Mouse (Mus musculus): ENCODE results near the gene Nkx2-3. TPM values are rescaled to one million over a fixed set of nuclear protein-coding genes. Genes with fewer than 3 reads are reported as not detected.
A peak's percentile ranks its signal among the peaks of the same experiment; 100 is the strongest.

Nkx2-3 gene
- polyA plus RNA-seq, 1 experiment from 2014 or later = 31.4 TPM

- peaks cover 86% of the 10 kb centered on the region for H3K27me3 ChIP-seq (replicated peaks)
- WGBS = 37% methylated on average over 5 of the region's 5 CpGs
Observed at GRCm38 (mm10) chr19:43596981-43597380, 15.1 kb upstream of the Nkx2-3 start.

GRCm38 (mm10) chr19:43598741-43599660 lies 13.1 kb upstream of the Nkx2-3 start:
- 9% methylated on average over 24 of the region's 25 CpGs for WGBS
- H3K4me2 ChIP-seq = peak overlapping the region; percentile 37
- H3K27ac ChIP-seq = 0 out of 2 replicates have a peak overlapping the region, but pooled peaks have one; percentile 28
- H3K27me3 ChIP-seq (replicated peaks) = peaks cover 92% of the 10 kb centered on the region
- ATAC-seq (ENCODE audit: insufficient read depth, low FRiP score, low read depth) = no peak
- no peaks in the 10 kb centered on the region for H3K9me3 ChIP-seq
- H3K4me1 ChIP-seq = peaks cover 20% of the 10 kb centered on the region; the same call in 1 of the 2 replicates
- H3K4me3 ChIP-seq (replicated peaks) = 0 out of 2 replicates have a peak overlapping the region, but pooled peaks have one; percentile 7
- no peak overlapping the region for H3K9ac ChIP-seq
- H3K36me3 ChIP-seq = no peaks in the 10 kb centered on the region

More at GRCm38 (mm10) chr19:43596981-43597380, 15.1 kb upstream of the Nkx2-3 start:
- Histone ChIP-seq H3K4me3 (replicated peaks) (no peak overlapping the region), H3K4me1 (peaks cover 20% of the 10 kb centered on the region; the same call in 1 of the 2 replicates), H3K27ac (no peak overlapping the region), H3K9ac (no peak overlapping the region), H3K4me2 (no peak overlapping the region), H3K9me3 (no peaks in the 10 kb centered on the region), H3K36me3 (no peaks in the 10 kb centered on the region)
- no peak for ATAC-seq (ENCODE audit: insufficient read depth, low FRiP score, low read depth)

- Histone ChIP-seq H3K4me1 (peaks cover 20% of the 10 kb centered on the region; the same call in 1 of the 2 replicates), H3K4me2 (peak overlapping the region; percentile 37), H3K9me3 (no peaks in the 10 kb centered on the region), H3K4me3 (replicated peaks) (0 out of 2 replicates have a peak overlapping the region, but pooled peaks have one; percentile 7), H3K36me3 (no peaks in the 10 kb centered on the region), H3K27me3 (replicated peaks) (peaks cover 97% of the 10 kb centered on the region), H3K9ac (no peak overlapping the region), H3K27ac (peak overlapping the region; percentile 28; the same call in 1 of the 2 replicates)
- no peak for ATAC-seq (ENCODE audit: insufficient read depth, low FRiP score, low read depth)
- 1% methylated on average over 27 of the region's 27 CpGs for WGBS
Observed at GRCm38 (mm10) chr19:43599776-43600544, 12.2 kb upstream of the Nkx2-3 start.

- no peaks in the 10 kb centered on the region for H3K9me3 ChIP-seq
- H3K36me3 ChIP-seq = no peaks in the 10 kb centered on the region
- no peak for ATAC-seq (ENCODE audit: insufficient read depth, low FRiP score, low read depth)
- H3K9ac ChIP-seq = no peak overlapping the region
- 8% methylated on average over 33 of the region's 33 CpGs for WGBS
- H3K4me1 ChIP-seq = peaks cover 20% of the 10 kb centered on the region; the same call in 1 of the 2 replicates
- H3K4me2 ChIP-seq = peak overlapping the region; percentile 23; the same call in 1 of the 2 replicates
- no peak overlapping the region for H3K4me3 ChIP-seq (replicated peaks)
- no peak overlapping the region for H3K27ac ChIP-seq
- H3K27me3 ChIP-seq (replicated peaks) = peaks cover 97% of the 10 kb centered on the region
Observed at GRCm38 (mm10) chr19:43600545-43601331, 11.4 kb upstream of the Nkx2-3 start.

GRCm38 (mm10) chr19:43601440-43601839 lies 10.7 kb upstream of the Nkx2-3 start:
- ATAC-seq (ENCODE audit: insufficient read depth, low FRiP score, low read depth) = no peak
- H3K9me3 ChIP-seq = no peaks in the 10 kb centered on the region
- H3K4me1 ChIP-seq = peaks cover 20% of the 10 kb centered on the region; the same call in 1 of the 2 replicates
- no peak overlapping the region for H3K9ac ChIP-seq
- no peaks in the 10 kb centered on the region for H3K36me3 ChIP-seq
- H3K4me2 ChIP-seq = peak overlapping the region; percentile 23; the same call in 1 of the 2 replicates
- H3K27me3 ChIP-seq (replicated peaks) = peaks cover 97% of the 10 kb centered on the region
- H3K4me3 ChIP-seq (replicated peaks) = no peak overlapping the region
- WGBS = 10% methylated on average over 27 of the region's 27 CpGs
- no peak overlapping the region for H3K27ac ChIP-seq

GRCm38 (mm10) chr19:43601996-43602590 lies 10.0 kb upstream of the Nkx2-3 start:
- H3K27me3 ChIP-seq (replicated peaks) = peaks cover 97% of the 10 kb centered on the region
- no peak overlapping the region for H3K4me3 ChIP-seq (replicated peaks)
- H3K36me3 ChIP-seq = no peaks in the 10 kb centered on the region
- no peak overlapping the region for H3K27ac ChIP-seq
- no peak overlapping the region for H3K9ac ChIP-seq
- H3K4me1 ChIP-seq = peaks cover 20% of the 10 kb centered on the region; the same call in 1 of the 2 replicates
- no peak for ATAC-seq (ENCODE audit: insufficient read depth, low FRiP score, low read depth)
- WGBS = 14% methylated on average over 12 of the region's 12 CpGs
- no peaks in the 10 kb centered on the region for H3K9me3 ChIP-seq
- no peak overlapping the region for H3K4me2 ChIP-seq

- 6% methylated on average over 5 of the region's 5 CpGs for WGBS
- Histone ChIP-seq H3K4me3 (replicated peaks) (no peak overlapping the region), H3K27ac (no peak overlapping the region), H3K4me2 (no peak overlapping the region), H3K9ac (no peak overlapping the region), H3K9me3 (no peaks in the 10 kb centered on the region), H3K27me3 (replicated peaks) (peaks cover 90% of the 10 kb centered on the region), H3K4me1 (peaks cover 20% of the 10 kb centered on the region; the same call in 1 of the 2 replicates), H3K36me3 (no peaks in the 10 kb centered on the region)
- ATAC-seq (ENCODE audit: insufficient read depth, low FRiP score, low read depth) = no peak
Observed at GRCm38 (mm10) chr19:43603521-43603920, 8.6 kb upstream of the Nkx2-3 start.

GRCm38 (mm10) chr19:43604492-43605120 lies 7.5 kb upstream of the Nkx2-3 start:
- Histone ChIP-seq H3K9me3 (no peaks in the 10 kb centered on the region), H3K4me1 (peaks cover 16% of the 10 kb centered on the region; the same call in 1 of the 2 replicates), H3K36me3 (no peaks in the 10 kb centered on the region), H3K27me3 (replicated peaks) (peaks cover 88% of the 10 kb centered on the region), H3K9ac (no peak overlapping the region), H3K4me3 (replicated peaks) (no peak overlapping the region), H3K4me2 (no peak overlapping the region), H3K27ac (no peak overlapping the region)
- WGBS = 16% methylated on average over 7 of the region's 7 CpGs
- ATAC-seq (ENCODE audit: insufficient read depth, low FRiP score, low read depth) = no peak

- no peak overlapping the region; the same call in 1 of the 2 replicates for H3K27ac ChIP-seq
- H3K4me2 ChIP-seq = no peak overlapping the region
- peaks cover 4% of the 10 kb centered on the region; the same call in 1 of the 2 replicates for H3K4me1 ChIP-seq
- 9% methylated on average over 17 of the region's 17 CpGs for WGBS
- no peak; the same call in 1 of the 2 replicates for ATAC-seq (ENCODE audit: insufficient read depth, low FRiP score, low read depth)
- peak overlapping the region; percentile 31; the same call in 1 of the 2 replicates for H3K4me3 ChIP-seq (replicated peaks)
- H3K9me3 ChIP-seq = no peaks in the 10 kb centered on the region
- no peak overlapping the region for H3K9ac ChIP-seq
- peaks cover 80% of the 10 kb centered on the region for H3K27me3 ChIP-seq (replicated peaks)
- no peaks in the 10 kb centered on the region for H3K36me3 ChIP-seq
Observed at GRCm38 (mm10) chr19:43605666-43606551, 6.2 kb upstream of the Nkx2-3 start.
